Mouse (Mus musculus) ES-E14 (cell line): ENCODE results near the gene Sfta2.

ENCODE experiments used
- CHD2 ChIP-seq: IDR thresholded peaks from 2 replicates; pipeline ENCODE4 v1.6.1; 2014; ENCODE audit warnings: mild to moderate bottlenecking, low read depth, low read length, inconsistent platforms
- HCFC1 ChIP-seq: IDR thresholded peaks from 2 replicates; pipeline ENCODE4 v1.6.1; 2012; ENCODE audit warnings: low read length, inconsistent platforms, borderline replicate concordance; ENCODE audit not compliant: insufficient read depth
- ZC3H11A ChIP-seq: IDR thresholded peaks from 2 replicates; pipeline ENCODE4 v1.6.1; 2012; ENCODE audit warnings: low read depth, mild to moderate bottlenecking, inconsistent platforms, low read length, borderline replicate concordance
- ZNF384 ChIP-seq: IDR thresholded peaks from 2 replicates; pipeline ENCODE4 v1.6.1; 2012; ENCODE audit warnings: low read depth, low read length, inconsistent platforms

DNA sequence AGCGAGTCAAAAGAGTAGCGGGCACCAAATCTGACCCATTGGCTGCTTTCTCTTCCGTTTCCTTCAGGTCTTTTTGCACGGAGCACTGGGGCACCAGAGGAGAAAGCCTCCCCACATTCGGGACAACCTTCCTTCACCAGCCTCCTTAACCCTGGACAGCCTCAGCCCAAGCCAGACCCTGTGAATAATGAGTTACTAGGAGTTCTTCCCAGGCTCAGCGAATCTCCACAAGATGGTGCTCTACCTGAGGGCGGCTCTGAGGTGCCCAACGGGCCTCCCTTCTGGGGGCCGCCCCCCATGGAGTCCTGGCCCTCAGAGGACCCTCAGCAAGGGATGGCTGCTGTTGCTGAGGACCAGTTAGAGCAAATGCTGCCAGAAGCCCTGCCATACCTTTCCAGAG, 33.6 kb upstream of the Sfta2 start:
- no peak for TF ChIP-seq CHD2
- no peak for TF ChIP-seq ZC3H11A
- no peak for TF ChIP-seq HCFC1
- no peak for TF ChIP-seq ZNF384
